Mouse (Mus musculus): Measurements from ENCODE around the gene Mt4. TPM values are rescaled to one million over a fixed set of nuclear protein-coding genes. Genes with fewer than 3 reads are reported as not detected.

The Mt4 gene
- total RNA-seq (2023): not detected in 2 replicates

DNA sequence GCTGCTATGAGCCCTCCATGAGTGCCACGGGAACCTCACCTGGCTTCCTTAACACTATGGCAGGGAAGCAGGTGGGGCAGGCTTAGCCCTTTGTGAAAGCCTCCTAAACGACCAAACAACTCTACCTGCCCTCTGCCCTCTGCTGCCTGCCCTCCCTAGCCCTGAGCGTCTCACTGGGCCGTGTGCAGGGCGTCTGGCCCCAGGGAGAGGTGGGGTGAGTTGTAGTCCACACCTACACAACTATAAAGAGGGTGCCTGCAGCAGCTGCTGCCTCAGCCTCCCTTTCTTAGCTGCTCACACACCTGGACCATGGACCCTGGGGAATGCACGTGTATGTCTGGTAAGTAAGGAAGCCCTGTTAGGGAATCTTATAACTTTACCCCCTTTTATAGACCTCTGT lies at the start of gene Mt4:
TSS of gene Mt4 (plus strand) at position 265 of the 400 bp plus-strand sequence.

DNA sequence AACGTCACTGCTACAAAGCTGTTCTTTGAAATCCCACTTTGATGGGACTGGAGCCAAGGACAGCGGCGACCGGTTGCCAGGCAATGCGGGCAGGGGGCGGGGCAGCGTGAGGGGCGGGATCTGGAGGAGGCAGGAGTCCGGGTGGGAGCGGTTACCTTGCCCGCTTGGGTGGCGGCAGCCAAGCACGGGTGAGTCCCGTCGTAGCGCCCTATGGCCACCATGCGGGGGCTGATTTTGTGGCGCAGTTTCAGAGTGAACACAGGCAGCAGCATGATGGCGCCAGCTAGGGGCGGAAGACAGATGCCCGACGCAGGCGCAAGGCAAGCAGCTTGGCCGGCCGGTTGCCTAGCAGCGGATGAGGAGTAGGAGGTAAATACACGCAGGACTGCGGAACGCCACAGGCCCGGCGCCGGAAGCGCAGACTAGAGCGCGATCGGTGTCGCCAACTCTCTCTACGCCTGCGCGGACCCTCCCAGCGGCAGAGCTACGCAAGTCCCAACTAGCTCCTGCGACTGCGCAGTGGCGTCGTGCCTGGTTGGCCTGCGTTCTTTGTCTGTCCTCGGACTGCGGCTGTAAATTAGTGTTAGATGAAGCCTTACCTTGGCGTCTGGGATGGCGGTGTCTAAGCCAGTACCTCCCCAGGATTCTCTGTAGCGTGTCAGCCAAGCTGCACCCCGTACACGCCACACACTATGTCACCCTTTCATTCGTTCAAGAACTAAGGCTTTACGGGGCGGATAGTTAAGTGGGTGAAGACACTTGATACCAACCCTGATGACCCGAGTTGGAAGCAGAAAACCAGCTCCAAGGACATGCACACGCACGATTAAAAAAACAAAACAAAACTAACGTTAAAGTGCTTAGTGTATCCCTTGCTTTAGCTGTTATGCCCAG lies 38.7 kb upstream of the Mt4 start, which contains the start of gene Bbs2:
TSS of gene Bbs2 (minus strand) at position 848 of the 894 bp plus-strand sequence.

DNA sequence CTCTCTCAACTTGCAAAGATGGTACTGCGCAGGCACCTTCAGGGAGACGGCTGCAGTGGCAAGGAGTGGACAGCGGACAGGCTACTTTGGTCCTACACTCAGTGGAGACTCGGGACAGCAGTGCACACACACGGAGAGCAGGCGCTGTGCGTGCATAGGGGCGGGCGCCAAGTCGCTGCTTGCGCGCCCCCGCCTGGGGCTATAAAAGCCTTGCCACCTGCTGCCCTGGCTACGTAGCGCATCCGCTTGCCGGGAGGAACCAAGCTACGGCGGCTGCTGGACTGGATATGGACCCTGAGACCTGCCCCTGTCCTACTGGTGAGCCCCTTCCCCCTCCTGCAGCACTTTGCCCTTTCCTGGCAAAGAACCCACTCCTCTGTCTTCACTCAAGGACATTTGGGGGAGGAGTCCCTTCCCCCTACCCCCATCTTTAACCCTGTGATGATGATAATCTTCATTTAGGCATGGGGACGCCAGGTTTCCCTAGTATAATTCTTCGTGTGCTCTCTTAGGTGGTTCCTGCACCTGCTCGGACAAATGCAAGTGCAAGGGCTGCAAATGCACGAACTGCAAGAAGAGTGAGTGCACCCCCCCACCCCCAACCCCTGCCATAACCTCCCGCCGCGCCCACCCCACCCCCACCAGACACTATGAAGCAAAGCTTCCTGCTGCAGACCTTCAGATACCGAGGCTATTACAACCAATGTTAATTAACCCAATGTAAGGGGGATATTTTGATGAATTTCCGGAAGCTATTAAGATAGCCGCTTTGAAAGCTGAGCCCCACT lies 15.7 kb downstream of the Mt4 start, which contains the start of gene Mt3:
TSS of gene Mt3 (plus strand) at position 95 of the 788 bp plus-strand sequence.

DNA sequence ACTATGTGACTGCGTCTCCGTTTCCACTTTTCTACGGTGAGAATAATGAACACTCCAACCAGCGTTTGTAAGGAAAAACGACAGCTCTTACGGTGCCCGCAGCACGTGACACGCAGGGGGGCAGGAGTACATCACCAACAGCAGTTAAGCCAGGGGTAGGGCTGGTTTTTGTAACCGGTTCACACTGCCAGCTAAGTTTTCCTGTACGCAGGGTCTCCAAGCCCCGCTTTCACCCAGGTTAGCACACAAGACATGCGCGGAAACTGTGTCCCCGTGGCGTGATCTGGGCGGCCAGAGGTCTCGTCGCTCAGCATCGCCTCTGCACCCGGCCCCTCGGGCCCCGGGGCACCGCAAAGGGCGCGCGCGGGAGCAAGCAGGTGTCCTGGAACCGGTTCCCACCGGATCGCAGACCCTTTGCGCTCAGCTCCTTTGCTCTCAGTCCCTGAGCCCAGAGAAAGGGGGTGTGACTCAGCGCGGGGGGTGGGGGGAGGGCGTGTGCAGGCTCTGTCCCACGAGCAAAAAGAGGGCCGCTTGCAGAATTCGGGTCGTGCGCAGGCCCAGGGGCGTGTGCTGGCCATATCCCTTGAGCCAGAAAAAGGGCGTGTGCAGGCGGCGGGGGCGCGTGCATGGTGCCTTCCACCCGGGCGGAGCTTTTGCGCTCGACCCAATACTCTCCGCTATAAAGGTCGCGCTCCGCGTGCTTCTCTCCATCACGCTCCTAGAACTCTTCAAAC lies 35.2 kb downstream of the Mt4 start, which contains the start of gene Mt2:
TSS of gene Mt2 (plus strand) at position 590 of the 734 bp plus-strand sequence.

DNA sequence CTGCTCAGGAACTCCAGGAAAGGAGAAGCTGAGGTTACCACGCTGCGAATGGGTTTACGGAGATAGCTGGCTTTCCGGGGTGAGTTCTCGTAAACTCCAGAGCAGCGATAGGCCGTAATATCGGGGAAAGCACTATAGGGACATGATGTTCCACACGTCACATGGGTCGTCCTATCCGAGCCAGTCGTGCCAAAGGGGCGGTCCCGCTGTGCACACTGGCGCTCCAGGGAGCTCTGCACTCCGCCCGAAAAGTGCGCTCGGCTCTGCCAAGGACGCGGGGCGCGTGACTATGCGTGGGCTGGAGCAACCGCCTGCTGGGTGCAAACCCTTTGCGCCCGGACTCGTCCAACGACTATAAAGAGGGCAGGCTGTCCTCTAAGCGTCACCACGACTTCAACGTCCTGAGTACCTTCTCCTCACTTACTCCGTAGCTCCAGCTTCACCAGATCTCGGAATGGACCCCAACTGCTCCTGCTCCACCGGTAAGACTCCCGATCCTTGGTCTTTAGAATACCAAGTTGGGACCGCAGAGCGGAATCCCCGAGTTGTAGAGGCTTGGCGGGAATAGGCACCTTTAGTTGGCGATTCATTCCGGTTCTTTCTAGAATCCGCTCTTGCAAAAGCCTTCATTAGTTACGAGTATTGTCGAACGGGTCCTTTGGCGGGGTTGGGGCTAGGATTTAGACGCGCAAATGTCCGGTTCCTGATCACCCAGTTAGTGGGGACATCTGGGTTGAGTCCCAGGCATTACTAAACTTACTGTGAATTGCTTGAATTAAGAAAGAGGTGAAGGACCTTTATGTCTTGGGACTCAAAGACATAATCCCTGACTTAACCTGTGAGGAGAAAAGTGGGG lies 42.1 kb downstream of the Mt4 start, which contains the start of gene Mt1:
TSS of gene Mt1 (plus strand) at position 226 of the 856 bp plus-strand sequence.

Other genes with a start within 250 kb of the Mt4 start
- gene Amfr, start 124.4 kb upstream of the Mt4 start, total RNA-seq (2023): 109 and 133 TPM in 2 replicates
- gene Nudt21, start 100.2 kb upstream of the Mt4 start, total RNA-seq (2023): 26.4 and 36.3 TPM in 2 replicates
- 6.3 and 8.1 TPM in 2 replicates for gene Ogfod1, start 100.0 kb upstream of the Mt4 start, total RNA-seq (2023)
- 1.3 and 3.7 TPM in 2 replicates for gene Bbs2, start 38.3 kb upstream of the Mt4 start, total RNA-seq (2023)
- not detected in 2 replicates for gene Mt3, start 15.4 kb downstream of the Mt4 start, total RNA-seq (2023)
- gene Mt2, start 35.5 kb downstream of the Mt4 start, total RNA-seq (2023): 2.6 and 3.3 TPM in 2 replicates
- gene Mt1, start 41.9 kb downstream of the Mt4 start, total RNA-seq (2023): 38.1 and 47.4 TPM in 2 replicates
- gene Nup93, start 77.4 kb downstream of the Mt4 start, total RNA-seq (2023): 13.7 and 17.6 TPM in 2 replicates
- gene Slc12a3, start 192.0 kb downstream of the Mt4 start, total RNA-seq (2023): 2.1 and 2.7 TPM in 2 replicates
- gene Herpud1, start 249.2 kb downstream of the Mt4 start, total RNA-seq (2023): 200 and 227 TPM in 2 replicates